Mouse (Mus musculus): Measurements from ENCODE around the gene Coa6.

GRCm38 (mm10) chr8:126405030-126405429, 17.3 kb upstream of the Coa6 start:
- TF ChIP-seq CTCF (IDR thresholded peaks at IDR 0.05; ENCODE audit: extremely low read depth, insufficient read length, insufficient replicate concordance, low read depth, low read length) (no peak), POLR2A (IDR thresholded peaks at IDR 0.05; ENCODE audit: low read depth, low read length) (no peak)

All from small intestine, adult 2 months (tissue).